Mouse (Mus musculus) urinary bladder, postnatal 36 days (tissue): Measurements from ENCODE around the gene Gm42715.
"Not testable (repeated sequence)": the region's sequence is repeated elsewhere in the genome, so short reads cannot be mapped to it uniquely, and the experiment has no call there.

ENCODE experiments used
- DNase-seq, 2 experiments: peaks; one replicate each; pipeline ENCODE4 v3.0.0; 2022; ENCODE audit warnings: low spot score in 2 of 2, mixed read lengths in 1 of 2

The Gm42715 gene

DNA sequence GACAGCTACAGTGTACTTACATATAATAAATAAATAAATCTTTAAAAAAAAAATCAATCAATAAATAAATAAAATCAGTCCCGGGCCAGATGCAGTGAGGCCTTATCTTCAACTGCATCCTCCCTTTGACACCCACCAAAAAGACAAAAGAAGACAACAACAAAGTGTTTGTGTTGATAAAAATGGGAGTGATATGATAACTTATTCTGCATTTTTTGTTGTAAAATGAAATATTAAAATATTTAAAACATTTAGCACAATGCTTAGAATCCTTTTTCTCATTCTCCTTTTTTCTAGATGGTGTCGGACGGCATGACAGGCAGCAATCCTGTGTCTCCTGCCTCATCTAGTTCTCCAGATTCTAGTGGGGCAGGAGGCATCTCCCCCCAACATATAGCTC lies at the start of gene Gm42715:
Gm42715 (plus strand) TSS at position 301 of the 400 bp plus-strand sequence.
- DNase-seq, result no peak

DNA sequence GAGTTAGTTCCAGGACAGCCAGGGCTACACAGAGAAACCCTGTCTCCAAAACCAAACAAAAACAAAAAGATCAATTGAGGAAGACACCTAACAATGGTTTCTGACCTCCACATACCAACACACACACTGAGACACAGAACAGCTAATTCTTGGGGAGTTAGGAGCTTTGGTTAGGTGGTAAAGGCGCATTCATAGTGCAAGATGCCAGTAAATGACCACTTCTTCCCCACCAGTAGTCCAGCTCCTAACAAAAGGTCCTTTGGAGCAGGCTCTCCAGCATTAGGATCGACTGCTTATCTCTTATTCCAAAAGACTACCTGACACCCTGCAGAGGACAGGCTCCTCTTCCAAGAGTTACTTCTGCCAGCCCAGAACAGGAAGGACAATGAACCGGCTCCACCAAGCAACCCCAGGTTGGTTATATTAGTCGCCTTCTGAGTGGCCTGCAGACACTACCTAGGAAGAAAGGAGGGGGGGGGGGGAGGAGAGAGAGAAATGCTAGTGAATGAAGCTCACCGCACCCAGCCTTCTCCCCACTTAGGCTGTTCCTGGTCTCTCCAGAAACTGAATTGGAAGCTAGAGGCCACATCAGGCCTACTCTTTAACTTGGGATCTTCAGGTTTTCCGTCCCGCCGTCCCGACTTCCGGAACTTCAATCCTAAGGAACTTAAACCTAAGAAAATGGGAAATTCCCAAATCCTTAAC lies 49.2 kb upstream of the Gm42715 start:
- DNase-seq, result peak in 1 of 2 experiments; percentile 15

DNA sequence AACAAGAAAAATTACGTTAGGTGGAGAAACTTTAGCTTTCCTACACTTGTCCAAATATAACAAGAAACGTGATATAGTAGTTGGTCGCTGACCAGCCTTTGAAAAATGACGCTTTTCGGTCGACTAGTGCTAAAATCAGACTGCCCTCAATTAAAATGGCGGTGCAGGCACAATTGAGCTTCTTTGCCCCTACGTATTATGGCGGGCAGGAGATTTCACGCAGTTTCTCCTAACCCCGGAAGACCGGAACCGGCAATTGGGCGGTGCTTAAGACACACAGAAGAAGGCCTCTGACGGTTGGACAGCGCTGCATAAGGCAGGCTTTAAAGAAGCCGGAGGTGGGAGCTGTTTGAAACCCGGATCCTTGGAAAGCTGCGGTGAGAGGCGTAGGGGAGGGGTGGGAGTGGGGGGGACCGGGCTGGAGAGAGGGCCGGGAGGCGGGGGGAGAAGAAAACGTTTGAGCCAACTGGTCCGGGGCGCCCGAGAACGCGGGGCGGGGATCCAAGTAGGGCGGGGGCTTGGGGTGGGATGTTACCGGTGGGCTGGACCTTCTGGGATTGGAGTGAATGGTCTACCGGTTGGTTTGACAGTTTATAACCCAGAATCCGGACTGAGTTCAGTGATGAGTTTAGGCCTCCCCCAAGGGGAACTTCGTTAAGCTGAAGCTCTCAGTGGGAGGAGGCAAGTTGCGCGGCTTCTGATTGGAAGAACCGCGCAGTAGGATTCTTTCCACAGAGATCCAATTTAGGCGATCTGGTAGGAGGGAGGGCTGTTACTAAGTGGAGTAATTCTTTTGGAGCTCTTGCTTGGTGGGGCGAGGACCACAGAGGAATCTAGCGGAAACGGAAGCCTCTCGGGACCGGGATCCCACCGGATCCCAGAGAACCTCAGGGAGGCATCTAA lies 48.4 kb upstream of the Gm42715 start:
- DNase-seq, result peak; percentile 80 to 91

DNA sequence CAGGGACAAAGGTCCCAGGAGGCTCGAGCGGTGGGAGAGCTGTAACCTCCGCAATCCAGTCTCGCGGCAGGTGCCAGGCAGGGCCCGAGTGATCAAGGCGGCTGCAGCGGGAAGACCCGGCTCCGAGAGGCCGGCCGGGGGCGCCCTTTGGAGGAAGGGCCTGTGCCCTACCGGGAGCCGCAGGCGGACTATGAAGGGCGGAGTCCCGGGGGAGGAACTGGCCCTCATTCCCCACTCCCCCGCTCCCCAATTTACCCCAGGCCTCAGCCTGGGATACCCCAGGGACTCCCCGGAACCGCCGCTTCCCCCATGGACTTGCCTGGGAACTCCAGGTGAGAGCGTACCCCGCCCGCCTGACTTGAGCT lies 47.8 kb upstream of the Gm42715 start:
- DNase-seq, result peak in 1 of 2 experiments; percentile 46

DNA sequence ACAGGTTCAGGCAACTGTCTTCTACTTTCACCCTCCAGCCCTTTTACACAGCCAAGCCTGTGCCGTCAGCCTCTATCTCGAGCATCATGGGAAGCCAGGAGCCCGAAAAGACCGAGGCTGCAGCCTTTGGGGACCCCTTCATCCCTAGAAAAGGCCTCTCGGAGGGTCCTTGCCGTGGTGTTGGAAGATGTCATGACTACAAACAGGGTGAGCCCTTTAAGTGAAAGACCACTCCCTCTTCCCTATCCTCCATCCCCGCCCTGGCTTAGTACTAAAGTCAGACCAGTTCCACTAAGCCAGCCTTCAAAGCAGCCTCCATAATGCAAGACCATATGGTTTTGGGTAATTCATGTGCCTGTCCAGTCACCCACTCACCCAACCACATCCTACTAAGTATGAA lies 47.3 kb upstream of the Gm42715 start:
- DNase-seq, result peak in 1 of 2 experiments; percentile 8

DNA sequence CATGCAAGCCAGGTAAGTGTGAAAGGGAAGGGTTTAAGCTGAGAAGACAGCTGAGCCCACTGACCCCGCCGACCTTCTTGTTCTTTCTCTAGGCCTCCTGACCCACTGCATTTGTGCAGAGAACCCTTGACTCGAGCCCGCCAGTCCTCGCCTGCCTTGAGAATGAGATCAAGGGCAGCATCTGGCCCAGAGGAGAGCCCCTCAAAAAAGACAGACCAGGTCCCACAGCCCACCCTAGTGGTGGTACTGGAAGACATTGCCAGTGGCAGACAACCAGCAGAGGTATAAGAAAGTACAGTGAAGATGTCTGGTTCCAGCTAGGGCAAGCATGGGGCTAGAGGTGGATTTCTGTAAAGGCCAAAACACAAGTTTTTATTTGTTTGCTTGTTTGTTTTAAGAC lies 45.7 kb upstream of the Gm42715 start:
- no peak for DNase-seq

DNA sequence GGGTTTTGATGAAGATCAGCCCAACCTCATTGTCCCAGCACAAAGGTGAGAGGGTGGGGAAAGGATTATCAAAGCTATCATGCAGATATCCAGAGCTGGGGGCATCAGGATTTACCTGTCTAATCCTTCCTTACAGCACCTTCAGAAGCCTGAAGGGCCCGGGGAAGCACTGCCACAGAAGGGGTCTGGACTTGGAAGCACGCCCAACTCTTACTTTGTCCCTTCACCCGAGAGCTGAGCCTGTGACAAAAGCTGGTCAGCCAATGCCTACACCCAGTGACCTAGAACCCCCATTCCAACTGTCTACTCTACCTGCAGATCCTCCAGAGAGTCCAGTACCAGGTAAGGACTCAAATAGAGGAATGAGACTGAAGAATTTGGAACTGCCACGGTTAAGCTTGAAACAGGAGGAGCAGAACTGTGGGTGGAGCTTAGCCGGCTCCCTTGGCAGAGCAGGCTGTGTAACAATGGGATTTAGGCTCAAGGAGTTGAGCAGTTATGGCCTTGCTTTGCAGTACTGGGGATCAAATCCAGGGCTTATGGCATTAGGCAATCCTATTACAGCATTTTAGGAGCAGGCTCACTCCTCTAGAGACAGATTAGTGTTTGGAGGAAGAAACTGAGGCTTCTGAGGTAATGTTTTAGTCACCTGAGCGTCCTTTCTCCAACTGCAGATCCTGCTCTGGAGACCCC lies 44.9 kb upstream of the Gm42715 start:
- DNase-seq, result no peak

DNA sequence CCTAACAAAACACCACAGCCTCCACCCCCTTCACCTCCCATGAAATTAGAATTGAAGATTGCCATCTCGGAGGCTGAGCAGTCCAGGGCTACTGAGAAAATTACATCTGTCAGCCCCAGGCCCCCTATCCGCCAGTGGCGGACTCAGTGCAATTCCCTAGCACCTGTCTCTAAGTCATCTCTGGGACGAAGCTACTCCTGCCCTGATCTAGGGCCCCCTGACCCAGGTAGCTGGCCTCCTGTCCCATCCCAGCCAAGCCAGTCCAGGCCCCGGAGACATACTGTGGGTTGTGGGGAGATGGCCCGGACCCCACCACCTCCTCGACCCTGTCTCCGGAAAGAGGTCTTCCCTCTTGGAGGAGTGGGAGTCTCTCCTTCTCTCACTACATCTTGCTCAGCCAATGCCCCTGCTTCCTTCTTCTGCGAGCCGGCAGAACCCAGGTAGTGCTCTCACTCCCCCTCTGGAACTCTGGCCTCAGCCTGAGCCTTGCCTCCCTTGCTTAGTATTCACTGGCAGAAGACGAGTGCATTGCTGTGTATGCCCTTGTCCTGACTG lies 44.1 kb upstream of the Gm42715 start:
- no peak for DNase-seq

DNA sequence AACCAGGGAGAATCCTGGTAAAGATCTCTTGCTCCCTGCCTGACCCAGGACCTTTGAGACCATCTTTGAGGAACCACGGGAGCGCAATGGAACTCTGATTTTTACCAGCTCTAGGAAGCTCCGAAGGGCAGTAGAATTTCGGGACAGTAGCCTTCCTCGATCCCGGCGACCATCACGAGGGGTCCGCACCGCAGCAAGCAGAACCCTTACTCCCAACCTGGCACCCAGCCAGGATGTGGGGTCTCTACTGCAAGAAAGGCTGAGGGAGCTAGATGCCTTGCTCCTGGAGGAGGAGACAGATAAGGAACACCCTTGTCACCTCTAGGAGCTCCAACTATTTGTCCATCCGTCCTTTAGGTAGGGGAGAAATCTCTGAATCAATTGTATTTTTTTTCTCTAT lies 43.0 kb upstream of the Gm42715 start:
- no peak for DNase-seq

DNA sequence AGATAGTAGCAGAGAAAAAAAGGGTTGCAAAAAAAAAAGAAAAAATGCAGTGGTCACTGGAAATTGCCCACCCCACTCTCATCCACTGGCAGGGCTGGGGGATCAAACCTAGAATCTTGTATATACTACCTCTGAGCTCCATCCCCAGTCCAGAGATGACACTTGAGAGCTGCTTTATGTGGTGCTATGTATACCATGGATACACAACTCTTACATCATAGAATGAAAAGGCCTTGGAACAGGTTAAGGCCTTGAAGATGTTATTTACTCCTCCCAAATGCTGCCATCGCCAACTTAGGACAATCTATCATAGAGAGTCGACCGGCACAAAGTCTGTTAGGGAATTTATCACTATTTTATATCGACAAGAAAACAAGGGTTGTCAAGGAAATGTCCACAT lies 42.5 kb upstream of the Gm42715 start:
- DNase-seq, result no peak

DNA sequence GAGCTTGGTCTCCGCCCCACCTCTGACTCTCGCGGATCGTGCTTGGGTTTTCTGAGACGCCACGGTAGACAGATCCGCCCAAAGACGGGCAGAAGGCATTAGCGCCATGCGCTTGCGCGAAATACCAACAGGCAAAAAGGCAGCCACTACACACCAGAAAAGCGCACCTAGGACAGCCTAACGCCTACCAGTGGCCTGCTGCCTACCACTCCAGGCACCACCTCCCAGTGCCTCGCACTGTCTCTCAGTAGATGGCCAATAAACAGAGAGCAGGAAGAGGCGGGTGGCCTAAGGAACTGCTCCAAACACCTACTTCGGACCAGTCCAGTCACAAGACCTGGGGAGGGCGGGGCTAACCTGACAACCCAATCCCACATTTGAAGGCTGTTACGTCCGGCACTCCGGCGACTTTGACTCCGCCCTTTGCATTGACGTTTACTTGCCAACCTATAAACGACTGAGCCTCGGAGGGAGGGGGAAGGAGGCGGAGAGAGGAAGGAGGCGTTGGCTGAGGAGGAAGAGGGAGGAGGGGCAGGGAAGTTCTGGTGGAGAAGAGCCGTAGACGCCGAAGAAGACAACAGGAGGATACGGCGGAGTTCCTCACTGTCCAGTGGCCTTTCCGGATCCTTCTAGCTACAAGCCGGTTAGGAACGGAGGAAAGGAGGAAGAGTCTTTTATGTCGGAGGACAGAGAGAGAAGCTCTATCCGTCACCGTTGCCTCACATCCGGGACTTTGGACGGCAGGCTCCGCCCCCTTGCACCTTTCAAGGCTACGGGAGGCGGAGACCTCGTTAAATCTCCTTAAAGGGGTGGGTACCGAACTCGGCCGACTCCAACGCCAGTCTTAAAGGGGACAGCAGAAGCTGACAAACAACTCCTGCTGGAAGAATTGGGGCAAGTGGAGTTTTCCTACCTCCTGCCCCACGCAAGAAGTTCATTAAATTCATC lies 41.4 kb upstream of the Gm42715 start:
- DNase-seq, result peak; percentile 98

DNA sequence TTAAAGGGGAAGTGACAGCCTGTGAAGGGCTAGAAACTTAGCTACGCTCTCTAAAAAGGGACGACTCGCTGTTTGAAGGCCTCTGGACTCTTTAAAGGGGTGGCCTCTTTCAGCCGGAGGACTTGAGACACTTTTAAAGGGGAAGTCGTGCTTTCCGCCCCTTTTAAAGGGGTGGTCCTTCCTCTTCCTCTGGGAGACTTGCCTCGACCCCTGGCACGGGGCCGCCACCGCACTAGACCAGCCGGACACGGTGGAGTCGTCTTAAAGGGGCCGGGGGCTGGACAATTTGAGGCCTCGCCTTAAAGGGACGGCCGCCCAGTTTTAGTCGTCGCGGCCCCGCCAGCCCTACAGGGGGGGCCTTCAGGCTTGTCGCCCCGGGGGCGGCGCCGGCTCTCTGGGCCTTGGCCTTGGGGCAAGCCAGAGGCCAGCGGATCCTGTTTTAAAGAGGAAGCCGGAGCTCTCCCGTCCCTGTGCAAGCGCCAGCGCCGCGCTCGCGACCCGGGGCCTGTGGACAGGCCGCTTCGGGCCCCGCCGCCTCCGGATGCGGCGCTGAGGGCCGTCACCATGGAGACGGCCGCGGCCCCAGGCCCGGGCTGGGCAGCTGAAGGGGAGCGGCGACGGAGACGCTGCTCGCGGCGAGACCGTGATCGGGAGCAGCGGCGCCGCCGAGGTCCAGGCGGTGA lies 40.6 kb upstream of the Gm42715 start, which contains the start of gene Fbrs:
Fbrs (plus strand) TSS at position 565 of the 683 bp plus-strand sequence.
- peak; percentile 94 to 96 for DNase-seq

DNA sequence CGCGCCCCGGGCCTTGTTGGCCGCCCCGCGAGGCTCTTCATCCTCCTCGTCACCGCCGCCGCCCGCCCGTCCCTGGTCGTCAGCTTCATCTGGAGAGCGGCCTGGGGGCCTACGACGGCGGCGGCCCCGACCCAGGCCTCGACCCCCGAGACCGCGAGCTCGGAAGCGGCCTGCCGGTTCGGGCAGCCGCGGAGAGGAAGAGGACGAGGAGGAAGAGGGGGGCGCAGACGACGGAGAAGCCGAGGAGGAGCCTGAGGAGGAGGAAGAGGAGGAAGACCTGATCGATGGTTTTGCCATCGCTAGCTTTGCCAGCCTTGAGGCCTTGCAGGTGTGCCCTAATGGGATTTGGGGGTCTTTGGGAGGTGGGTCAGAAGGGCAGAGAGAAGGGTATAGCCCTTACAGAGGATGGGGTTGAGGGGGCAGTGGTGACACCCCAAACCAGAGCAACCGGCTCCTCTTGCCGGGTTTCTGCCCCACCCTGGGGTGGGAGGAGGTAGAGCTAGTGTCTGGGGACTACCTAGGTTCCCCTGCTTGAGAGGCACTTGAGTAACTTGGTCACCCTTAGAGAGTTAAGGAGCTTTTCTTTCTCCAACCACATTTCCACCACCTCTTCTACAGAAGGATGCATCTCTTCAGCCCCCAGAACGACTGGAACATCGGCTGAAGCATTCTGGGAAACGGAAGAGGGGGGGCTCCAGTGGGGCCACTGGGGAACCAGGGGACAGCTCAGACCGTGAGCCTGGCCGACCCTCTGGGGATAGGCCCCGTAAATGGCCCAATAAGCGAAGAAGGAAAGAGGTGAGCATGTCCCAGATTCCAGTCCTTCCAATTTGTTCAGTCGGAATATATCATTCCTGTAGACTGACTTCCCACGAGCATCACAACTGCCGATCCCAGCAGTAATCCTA lies 39.8 kb upstream of the Gm42715 start:
- peak; percentile 12 to 39 for DNase-seq

DNA sequence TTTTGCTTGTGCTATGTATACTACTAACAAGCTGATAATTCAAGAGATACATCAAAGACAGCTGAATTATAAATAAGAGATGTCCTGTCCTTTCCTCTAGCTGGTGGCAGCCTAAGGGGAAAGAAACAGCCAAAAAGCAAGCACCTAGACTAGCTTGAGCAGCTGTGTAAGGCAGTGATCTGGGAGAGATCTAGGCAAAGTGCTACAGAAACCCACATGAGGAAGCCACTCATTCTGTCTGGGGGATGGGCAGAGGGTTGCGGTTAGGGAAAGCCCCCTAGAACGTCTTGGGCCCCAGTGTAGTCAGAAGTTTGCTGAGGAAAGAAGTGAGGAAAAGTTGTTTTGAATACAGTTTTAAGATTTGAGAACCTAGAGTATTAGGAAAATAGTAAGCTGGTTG lies 39.1 kb upstream of the Gm42715 start:
- no peak for DNase-seq

DNA sequence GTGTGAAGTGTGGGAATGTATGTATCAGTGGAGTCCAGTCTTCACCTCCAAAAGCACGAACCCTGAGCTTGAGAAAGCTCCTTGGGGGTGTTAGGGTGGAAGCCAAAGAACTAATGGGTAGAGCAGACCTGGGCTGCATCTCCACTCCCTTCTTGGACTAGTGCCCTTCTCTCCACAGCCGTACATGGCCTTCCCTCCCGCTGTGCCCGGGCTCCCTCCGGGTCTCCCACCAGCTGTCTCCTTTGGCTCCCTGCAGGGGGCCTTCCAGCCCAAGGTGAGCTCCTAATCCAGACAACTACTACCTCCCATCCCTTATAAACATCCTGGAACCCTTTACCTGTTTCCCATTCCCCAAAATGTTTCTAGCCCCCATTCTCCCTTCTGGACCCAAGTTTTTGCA lies 34.0 kb upstream of the Gm42715 start:
- no peak for DNase-seq

DNA sequence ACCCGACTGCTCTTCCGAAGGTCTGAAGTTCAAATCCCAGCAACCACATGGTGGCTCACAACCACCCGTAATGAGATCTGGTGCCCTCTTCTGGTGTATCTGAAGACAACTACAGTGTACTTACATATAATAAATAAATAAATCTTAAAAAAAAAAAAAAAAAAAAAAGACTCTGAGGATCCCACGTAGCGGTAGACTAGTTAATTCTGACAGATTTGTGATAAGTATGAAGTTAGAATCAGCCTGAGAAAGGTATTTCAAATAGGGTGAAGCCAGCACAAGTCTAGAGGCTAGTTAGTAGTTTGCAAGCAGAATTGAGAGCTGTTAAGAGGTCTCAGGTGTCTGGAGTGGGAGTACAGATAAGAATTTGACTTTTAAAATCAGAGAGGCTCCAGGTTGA lies 31.0 kb upstream of the Gm42715 start:
- DNase-seq, result not testable (repeated sequence)

DNA sequence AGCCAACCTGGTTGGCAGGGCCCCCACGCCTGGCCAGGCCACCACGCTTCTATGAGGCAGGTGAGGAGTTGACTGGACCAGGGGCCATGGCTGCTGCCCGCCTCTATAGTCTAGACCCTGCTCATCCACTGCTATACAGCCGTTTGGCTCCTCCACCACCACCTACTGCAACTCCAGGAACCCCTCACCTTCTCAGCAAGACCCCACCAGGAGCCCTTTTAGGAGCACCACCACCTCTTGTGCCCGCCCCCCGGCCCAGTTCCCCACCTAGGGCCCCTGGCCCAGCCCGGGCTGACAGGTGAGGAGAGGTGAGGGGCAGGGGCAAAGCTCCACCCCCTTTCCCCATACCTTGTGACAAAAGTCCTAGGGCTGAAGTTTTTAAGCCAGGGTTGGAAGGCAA lies 29.4 kb upstream of the Gm42715 start:
- DNase-seq, result no peak

DNA sequence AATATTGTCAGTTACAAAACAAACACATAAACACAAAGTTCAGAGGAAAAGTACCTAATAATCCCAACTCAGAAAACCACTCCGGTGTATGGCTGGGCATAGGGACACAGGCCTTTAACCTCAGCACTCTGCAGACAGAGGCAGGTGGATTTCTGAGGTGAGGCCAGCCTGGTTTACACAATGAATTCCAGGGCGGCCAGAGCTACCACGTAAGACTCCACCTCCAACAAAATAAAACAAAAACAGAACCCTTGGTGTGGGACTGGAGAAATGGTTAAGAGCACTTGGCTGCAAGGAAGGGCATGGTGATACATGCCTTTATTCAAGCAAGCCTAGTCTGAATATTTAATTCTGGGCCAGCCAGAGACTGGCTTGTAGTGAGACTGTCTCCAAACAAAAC lies 27.5 kb upstream of the Gm42715 start:
- no peak for DNase-seq

DNA sequence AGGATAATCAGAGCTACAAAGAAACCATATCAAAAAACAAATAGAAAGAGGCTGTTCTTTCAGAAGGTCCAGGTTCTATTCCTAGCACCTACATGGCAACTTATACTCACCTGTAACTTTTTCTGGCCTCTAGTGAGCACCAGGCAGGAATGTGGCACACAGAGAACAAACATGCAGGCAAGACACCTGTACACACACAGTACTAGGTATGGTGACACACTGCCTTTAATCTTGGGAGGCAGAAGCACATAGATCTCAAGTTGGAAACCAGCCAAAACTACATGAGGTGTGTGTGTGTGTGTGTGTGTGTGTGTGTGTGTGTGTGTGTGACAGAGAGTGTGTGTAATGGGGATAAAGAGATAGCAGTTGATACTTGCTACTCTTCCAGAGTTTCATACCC lies 24.7 kb upstream of the Gm42715 start:
- no peak for DNase-seq
